Mouse (Mus musculus) ES-E14 (cell line): ENCODE results near the gene Ipo7.

Experiments used
- CHD2 ChIP-seq: IDR thresholded peaks from 2 replicates; pipeline ENCODE4 v1.6.1; 2014; ENCODE audit warnings: mild to moderate bottlenecking, low read depth, low read length, inconsistent platforms
- HCFC1 ChIP-seq: IDR thresholded peaks from 2 replicates; pipeline ENCODE4 v1.6.1; 2012; ENCODE audit warnings: low read length, inconsistent platforms, borderline replicate concordance; ENCODE audit not compliant: insufficient read depth
- MAFK ChIP-seq: IDR thresholded peaks from 2 replicates; pipeline ENCODE4 v1.6.1; 2014; ENCODE audit warnings: mild to moderate bottlenecking, low read depth, low read length, inconsistent platforms; ENCODE audit not compliant: insufficient read depth
- ZC3H11A ChIP-seq: IDR thresholded peaks from 2 replicates; pipeline ENCODE4 v1.6.1; 2012; ENCODE audit warnings: low read depth, mild to moderate bottlenecking, inconsistent platforms, low read length, borderline replicate concordance
- ZNF384 ChIP-seq: IDR thresholded peaks from 2 replicates; pipeline ENCODE4 v1.6.1; 2012; ENCODE audit warnings: low read depth, low read length, inconsistent platforms

DNA sequence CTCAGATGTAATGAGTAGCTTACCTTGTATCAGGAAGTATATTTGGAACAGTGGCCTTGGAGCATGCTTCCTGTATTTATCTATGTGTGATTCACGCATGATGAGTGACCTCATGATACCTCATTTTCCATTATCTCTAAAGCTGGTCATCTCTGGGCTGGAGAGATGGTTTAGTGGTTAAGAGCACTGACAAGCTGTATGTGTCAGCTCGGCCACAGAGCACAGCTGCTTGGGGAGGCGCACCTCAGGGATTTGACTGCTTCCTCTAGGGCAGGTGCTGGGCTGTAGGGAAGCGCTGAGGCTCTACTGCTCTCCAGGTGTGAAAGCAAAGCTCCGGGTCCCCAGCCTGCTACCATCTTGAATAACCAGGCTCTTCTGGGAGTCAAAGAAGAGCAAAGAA lies 60.1 kb downstream of the Ipo7 start:
- no peak for TF ChIP-seq ZC3H11A
- no peak for TF ChIP-seq HCFC1
- no peak for TF ChIP-seq ZNF384
- no peak for TF ChIP-seq MAFK
- no peak for TF ChIP-seq CHD2
